Mouse (Mus musculus): ENCODE results near the gene Usp4.

Gene Usp4

DNA sequence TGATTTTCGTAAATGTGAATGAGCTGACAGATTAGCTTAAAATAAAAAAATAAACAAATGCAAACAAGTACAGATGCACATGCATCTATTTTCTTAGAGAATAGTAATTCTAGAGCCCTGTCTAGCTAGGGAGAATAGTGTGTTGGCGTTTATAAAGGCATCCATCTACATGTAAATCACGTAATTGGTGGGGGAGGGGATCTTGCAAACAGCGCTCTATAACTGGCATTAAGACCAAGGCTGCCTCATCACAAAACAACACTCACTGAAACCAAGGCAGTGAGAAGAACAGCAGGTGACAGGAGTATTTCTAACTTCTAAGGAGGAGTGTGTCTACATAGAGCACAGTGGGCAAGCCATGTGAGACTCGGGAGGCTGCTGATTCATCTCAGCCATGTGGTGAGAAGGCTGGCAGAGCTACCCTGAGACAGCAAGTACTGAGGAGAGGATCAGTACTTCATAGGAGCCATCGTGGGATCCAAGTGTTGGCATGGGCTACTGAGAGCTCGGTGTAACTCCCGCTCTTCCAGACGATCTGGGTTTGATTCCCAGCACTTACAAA is 63.8 kb downstream of the Usp4 start:
- no peak for DNase-seq (ENCODE audit: low read depth, low spot score)

- no peak for DNase-seq (ENCODE audit: low read depth, low spot score)
These were observed 64.6 kb downstream of the Usp4 start for GRCm38 (mm10) chr9:108412221-108412620.

DNA sequence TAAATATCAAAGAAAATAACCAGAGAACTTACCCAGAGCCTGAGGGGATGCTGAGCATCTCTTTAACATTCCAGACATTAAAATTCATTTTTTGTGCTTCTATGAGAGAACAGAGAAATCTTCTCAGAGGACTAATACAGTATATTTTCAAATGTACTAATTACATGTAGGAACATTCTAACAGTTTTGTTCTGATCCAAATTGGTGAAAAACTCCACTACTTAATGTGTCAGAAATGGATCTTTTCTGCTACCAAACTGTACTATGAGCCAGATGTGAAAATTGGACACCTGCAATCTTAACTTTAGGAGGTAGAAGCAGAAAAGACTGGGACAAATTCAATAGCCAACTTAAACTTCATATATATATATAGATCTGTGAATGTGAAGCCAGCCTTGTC is 80.7 kb downstream of the Usp4 start, which contains the start of gene Ccdc36:
Gene Ccdc36, minus strand, starts transcription at position 101 of the 400 bp plus-strand sequence.
- DNase-seq (ENCODE audit: low read depth, low spot score), result no peak

DNA sequence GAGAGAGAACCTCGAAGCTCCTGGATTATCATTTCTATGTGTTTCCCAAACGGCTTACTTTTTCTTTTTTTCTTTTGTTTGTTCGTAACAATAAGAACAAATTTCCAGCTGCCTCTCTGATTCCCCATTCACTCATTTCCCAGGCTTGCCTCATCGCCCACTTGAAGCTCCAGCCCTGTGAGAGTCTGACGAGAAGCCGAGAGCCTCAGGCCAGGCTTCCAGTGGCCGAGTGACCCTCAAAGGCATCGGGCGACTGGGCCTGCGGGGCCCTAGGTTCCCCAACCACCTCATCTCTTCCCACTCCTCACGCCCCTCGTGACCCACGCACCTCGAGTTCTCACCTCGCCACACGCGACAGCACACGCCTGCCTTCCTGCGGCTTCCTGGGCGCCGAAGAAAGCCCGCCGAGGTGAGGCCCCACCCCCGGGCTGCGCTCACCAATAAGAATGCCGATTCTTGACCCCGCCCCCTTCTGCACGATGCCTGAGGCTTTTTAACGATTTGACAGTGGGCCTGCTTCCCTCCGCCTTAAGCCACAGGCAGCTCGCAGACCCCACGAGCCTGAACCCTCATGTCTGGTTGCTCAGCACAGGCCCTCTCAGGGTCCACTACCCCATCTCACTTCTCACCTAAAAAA is 83.9 kb downstream of the Usp4 start:
- peak; percentile 79 for DNase-seq (ENCODE audit: low read depth, low spot score)

GRCm38 (mm10) chr9:108436182-108436581 is 88.5 kb downstream of the Usp4 start, which contains the start of gene BC048562:
Gene BC048562, plus strand, starts transcription at chr9:108436482.
- no peak for DNase-seq (ENCODE audit: low read depth, low spot score)

GRCm38 (mm10) chr9:108439176-108439575 is 91.5 kb downstream of the Usp4 start:
- no peak for DNase-seq (ENCODE audit: low read depth, low spot score)

DNA sequence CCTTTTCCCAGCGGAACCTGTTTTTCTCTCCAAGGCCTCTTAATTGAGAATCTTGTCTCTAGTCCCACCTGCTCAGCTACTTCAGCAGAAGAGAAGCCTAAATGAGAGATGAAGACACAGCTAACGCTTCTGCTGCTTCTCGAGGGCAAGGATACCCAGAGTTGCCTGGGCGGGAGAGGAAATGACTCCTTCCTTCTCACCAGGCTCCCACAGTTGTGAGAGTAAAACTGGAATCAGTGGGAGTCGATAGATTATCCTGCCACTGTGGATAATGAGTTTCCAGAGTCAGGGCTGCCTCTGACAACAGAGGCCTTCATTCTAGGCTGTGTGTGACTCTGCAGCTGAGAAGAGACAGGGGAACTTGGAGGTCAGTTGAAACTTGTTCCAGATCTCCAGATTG is 92.8 kb downstream of the Usp4 start:
- DNase-seq (ENCODE audit: low read depth, low spot score), result no peak

- no peak for DNase-seq (ENCODE audit: low read depth, low spot score)
These were observed 93.7 kb downstream of the Usp4 start for GRCm38 (mm10) chr9:108441236-108441919.

Data from ES-CJ7 (cell line).